Mouse (Mus musculus): Measurements from ENCODE around the gene Cbl.

DNA sequence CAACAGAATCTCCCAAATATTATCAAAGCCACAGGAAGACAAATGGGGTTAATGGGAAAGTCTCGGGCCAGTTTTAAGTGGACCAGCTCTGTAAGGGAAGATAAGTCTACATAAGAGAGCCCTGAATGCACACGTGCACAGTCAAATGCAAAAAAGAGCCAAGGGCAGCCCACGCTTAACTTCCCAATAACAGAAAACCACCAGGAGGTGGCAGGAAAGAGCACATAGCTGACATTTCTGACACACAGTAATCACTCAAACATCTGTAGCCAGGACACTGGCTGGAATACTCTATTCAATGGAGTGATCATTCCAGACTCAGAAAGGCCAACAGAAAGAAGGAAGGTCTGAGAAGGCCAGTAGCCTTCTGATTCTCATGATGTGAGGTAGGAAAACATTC lies 86.6 kb downstream of the Cbl start:
- TF ChIP-seq CTCF (IDR thresholded peaks at IDR 0.05; ENCODE audit: extremely low read depth, insufficient read depth, low read length) (peak; percentile 28; the same call in 1 of the 2 replicates), POLR2A (IDR thresholded peaks at IDR 0.05; ENCODE audit: extremely low read depth, insufficient read depth, low read length) (no peak)

All from cortical plate, adult 2 months (tissue).